Mouse (Mus musculus) hindbrain, embryonic 12.5 days (tissue): ENCODE results near the gene Myt1l. TPM values are rescaled to one million over a fixed set of nuclear protein-coding genes. Genes with fewer than 3 reads are reported as not detected.

Source experiments
- ATAC-seq: fragments of 200-750 bp; cut with Nextera tagmentation; 2 replicates; pipeline ENCODE4 v1.8.0; 2017; ENCODE audit warnings: moderate TSS enrichment; ENCODE audit not compliant: low FRiP score
- H3K27ac ChIP-seq: fragments of 300-500 bp; sonication (generic); 2 replicates; pipeline ENCODE4 v1.5.1; 2016; ENCODE audit warnings: mild to moderate bottlenecking
- H3K27me3 ChIP-seq: fragments of 300-500 bp; sonication (generic); 2 replicates; pipeline ENCODE4 v1.6.1; 2016; ENCODE audit warnings: mild to moderate bottlenecking
- H3K36me3 ChIP-seq: fragments of 300-500 bp; sonication (generic); 2 replicates; pipeline ENCODE4 v1.6.1; 2016; ENCODE audit warnings: mild to moderate bottlenecking
- H3K4me1 ChIP-seq: fragments of 300-500 bp; sonication (generic); 2 replicates; pipeline ENCODE4 v1.6.1; 2016
- H3K4me2 ChIP-seq: fragments of 300-500 bp; sonication (generic); replicated peaks from 2 replicates; pipeline ENCODE4 v1.6.1; 2016; ENCODE audit warnings: mild to moderate bottlenecking
- H3K4me3 ChIP-seq: fragments of 300-500 bp; sonication (generic); 2 replicates; pipeline ENCODE4 v1.5.1; 2016; ENCODE audit warnings: mild to moderate bottlenecking
- H3K9ac ChIP-seq: fragments of 300-500 bp; sonication (generic); 2 replicates; pipeline ENCODE4 v1.6.1; 2016; ENCODE audit warnings: mild to moderate bottlenecking, moderate library complexity
- H3K9me3 ChIP-seq: fragments of 300-500 bp; sonication (generic); replicated peaks from 2 replicates; pipeline ENCODE4 v1.6.1; 2016; ENCODE audit warnings: mild to moderate bottlenecking
- WGBS: fragments of 180-500 bp; shearing (Covaris S2); methylation state at CpG from one replicate; pipeline ENCODE4 v1.1.7; 2016; 5-methylcytosine and 5-hydroxymethylcytosine counted together
- polyA plus RNA-seq: library from polyadenylated mRNA; unstranded; fragments of >200 nt; fragmentation: Nextera tagmentation; extraction: Ambion mirVana; gene quantifications from 2 replicates; pipeline ENCODE4 v1.2.1, GENCODE M21; 2016

The Myt1l gene
- polyA plus RNA-seq, 1 experiment from 2014 or later: 58.2 TPM

- Histone ChIP-seq H3K4me2 (no peak overlapping the region), H3K4me1 (no peaks in the 10 kb centered on the region), H3K9ac (no peak overlapping the region), H3K9me3 (no peaks in the 10 kb centered on the region), H3K4me3 (no peak overlapping the region), H3K27me3 (no peaks in the 10 kb centered on the region), H3K27ac (no peak overlapping the region), H3K36me3 (0 out of 2 replicates have a peak, but pooled peaks cover 4% of the 10 kb centered on the region)
- ATAC-seq: no peak
- 81% methylated on average over 4 of the region's 4 CpGs for WGBS
Observed at GRCm38 (mm10) chr12:29904101-29904874, 376.1 kb downstream of the Myt1l start.

DNA sequence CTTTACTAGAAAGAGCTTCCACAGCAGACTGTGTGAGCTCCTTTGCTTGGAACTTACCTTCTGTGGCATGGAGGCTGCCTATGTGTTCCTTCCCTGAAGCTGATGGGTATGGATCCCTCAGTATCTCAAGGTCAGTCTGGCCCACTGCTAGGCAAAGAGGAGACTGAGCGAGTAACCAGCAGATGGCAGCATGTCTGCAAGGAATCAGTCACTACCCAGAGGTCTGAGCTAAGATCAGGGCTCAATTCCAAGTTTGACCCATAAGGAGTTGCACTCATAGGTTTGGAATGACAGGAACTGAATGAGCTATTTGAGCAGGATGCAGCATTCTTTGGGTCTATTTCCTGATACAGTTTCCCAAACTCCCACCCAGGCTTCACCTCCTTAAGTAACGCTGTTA is 378.9 kb downstream of the Myt1l start:
- ATAC-seq: no peak
- no peak overlapping the region for H3K9ac ChIP-seq
- H3K4me1 ChIP-seq: no peaks in the 10 kb centered on the region
- no peak overlapping the region for H3K4me3 ChIP-seq
- no peak overlapping the region for H3K4me2 ChIP-seq
- H3K9me3 ChIP-seq: no peaks in the 10 kb centered on the region
- H3K27ac ChIP-seq: no peak overlapping the region
- H3K27me3 ChIP-seq: no peaks in the 10 kb centered on the region
- H3K36me3 ChIP-seq: peaks cover 15% of the 10 kb centered on the region; the same call in 1 of the 2 replicates
- WGBS: 60% methylated on average over 2 of the region's 2 CpGs

DNA sequence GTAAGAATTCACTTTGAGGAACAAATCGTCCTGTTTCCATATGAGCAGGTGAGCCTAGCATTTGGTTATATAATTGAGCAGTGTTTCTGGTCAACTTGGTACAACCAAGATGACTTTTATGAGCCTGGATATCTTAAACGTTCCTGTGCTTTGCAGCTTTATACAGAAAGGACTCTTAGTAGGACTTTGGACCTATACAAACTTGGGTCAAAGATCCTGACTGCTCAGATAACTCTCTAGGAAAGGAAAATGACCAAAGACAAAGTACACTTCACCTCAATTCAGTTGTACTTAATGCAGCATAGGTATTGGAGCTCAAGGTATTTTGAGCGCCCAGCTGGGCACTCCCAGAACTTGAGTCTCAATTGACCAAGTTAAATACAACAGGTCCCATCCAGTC is 388.0 kb downstream of the Myt1l start:
- Histone ChIP-seq H3K4me1 (no peaks in the 10 kb centered on the region), H3K9me3 (no peaks in the 10 kb centered on the region), H3K27me3 (no peaks in the 10 kb centered on the region), H3K27ac (no peak overlapping the region), H3K4me3 (no peak overlapping the region), H3K9ac (no peak overlapping the region), H3K4me2 (no peak overlapping the region), H3K36me3 (peaks cover 39% of the 10 kb centered on the region)
- no peak for ATAC-seq
- WGBS: 91% methylated on average over 3 of the region's 3 CpGs

DNA sequence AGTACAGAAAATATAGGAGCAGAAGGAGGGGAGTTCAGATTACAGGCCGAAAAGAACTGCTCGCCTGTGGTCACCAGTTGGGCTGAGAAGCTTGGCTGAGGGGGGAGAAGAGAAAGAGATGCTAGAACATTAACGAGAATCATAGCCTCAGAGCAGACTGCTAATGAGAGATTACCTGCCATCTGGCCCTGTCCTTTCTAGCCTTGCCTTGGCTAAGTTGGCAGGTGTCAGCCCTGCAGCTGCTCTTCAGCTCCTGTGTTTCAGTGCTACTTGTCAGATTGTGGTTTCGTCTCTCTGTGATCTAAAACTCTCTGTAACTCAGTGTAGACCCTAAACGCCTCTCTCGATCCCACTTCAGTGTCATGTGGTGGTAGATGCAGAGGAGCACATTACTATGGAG is 388.6 kb downstream of the Myt1l start:
- ATAC-seq: no peak
- Histone ChIP-seq H3K9me3 (no peaks in the 10 kb centered on the region), H3K27ac (no peak overlapping the region), H3K4me2 (no peak overlapping the region), H3K4me1 (no peaks in the 10 kb centered on the region), H3K36me3 (peaks cover 32% of the 10 kb centered on the region), H3K9ac (no peak overlapping the region), H3K4me3 (no peak overlapping the region), H3K27me3 (no peaks in the 10 kb centered on the region)
- 91% methylated on average over 6 of the region's 6 CpGs for WGBS

- no peak overlapping the region for H3K4me3 ChIP-seq
- WGBS: 89% methylated on average over 7 of the region's 7 CpGs
- H3K27me3 ChIP-seq: no peaks in the 10 kb centered on the region
- ATAC-seq: no peak
- H3K9ac ChIP-seq: no peak overlapping the region
- no peak overlapping the region for H3K4me2 ChIP-seq
- H3K9me3 ChIP-seq: no peaks in the 10 kb centered on the region
- no peak overlapping the region for H3K27ac ChIP-seq
- peaks cover 19% of the 10 kb centered on the region for H3K36me3 ChIP-seq
- H3K4me1 ChIP-seq: no peaks in the 10 kb centered on the region
Observed at GRCm38 (mm10) chr12:29920298-29920697, 392.1 kb downstream of the Myt1l start.

DNA sequence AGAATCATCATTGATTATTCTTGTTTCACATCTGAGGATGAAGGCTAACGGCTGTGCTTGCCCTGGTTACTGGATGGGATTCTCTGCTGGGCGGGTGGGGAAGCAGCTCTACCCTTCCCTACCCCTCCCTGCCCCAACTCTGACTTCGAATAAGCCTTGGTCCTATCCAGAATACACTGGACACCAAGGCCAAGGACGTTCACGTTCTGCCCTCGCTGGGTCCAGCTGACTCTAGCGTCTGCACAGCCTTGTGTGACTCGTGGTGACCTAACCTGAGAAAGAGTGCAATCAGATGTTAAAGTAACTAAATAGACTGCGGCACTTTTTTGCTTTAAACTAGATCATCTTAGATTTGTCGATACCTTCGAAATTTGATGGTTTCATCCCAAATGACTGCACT is 393.3 kb downstream of the Myt1l start:
- no peak overlapping the region for H3K9ac ChIP-seq
- no peak overlapping the region for H3K4me2 ChIP-seq
- 87% methylated on average over 11 of the region's 11 CpGs for WGBS
- no peak for ATAC-seq
- no peaks in the 10 kb centered on the region for H3K27me3 ChIP-seq
- no peaks in the 10 kb centered on the region for H3K9me3 ChIP-seq
- H3K4me3 ChIP-seq: no peak overlapping the region
- no peak overlapping the region for H3K27ac ChIP-seq
- no peaks in the 10 kb centered on the region for H3K4me1 ChIP-seq
- peaks cover 15% of the 10 kb centered on the region; the same call in 1 of the 2 replicates for H3K36me3 ChIP-seq

DNA sequence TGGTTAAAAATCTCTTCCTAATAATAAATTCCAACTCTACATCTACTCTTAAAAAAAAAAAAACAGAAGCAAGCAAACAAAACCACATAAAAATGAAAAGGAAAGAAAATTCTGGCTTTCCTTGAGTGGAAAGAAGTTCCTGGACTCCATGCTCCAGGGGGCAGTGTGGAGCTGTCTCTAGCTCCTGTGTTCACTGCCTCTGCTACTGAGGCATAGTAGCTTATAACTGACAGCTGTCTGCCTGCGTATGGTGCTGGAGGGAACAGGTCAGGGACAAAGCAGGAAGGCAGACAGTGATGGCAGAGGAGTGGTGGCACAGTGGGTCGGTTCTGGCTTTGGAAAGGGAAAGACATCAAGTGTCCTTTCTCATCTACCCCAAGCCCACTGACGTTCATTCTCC is 398.7 kb downstream of the Myt1l start:
- Histone ChIP-seq H3K9ac (no peak overlapping the region), H3K4me3 (no peak overlapping the region), H3K36me3 (no peaks in the 10 kb centered on the region; the same call in 1 of the 2 replicates), H3K27me3 (no peaks in the 10 kb centered on the region), H3K4me2 (no peak overlapping the region), H3K27ac (no peak overlapping the region), H3K4me1 (no peaks in the 10 kb centered on the region), H3K9me3 (no peaks in the 10 kb centered on the region)
- 43% methylated on average over 3 of the region's 3 CpGs for WGBS
- no peak for ATAC-seq

DNA sequence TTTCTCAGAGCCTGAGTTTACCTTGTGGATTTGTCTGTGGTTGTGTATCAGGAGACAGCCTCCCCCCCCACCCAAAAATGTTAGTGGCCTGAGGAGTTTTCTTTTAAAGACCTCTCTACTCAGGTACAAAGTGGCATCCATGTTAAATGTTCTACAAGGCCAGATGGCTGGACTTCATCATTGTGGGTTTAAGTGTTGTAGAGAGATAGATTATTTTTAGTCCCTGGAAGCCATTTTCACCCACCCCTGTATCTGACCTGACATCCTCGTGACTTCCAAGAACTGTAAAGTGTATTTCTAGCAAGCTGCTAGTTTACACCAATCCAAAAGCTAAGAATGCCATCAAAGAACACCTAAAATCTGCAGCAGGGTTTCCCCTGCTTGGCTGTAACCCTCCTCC is 402.4 kb downstream of the Myt1l start:
- H3K27me3 ChIP-seq: no peaks in the 10 kb centered on the region
- no peak overlapping the region for H3K9ac ChIP-seq
- WGBS: 76% methylated on average over 1 of the region's 1 CpGs
- no peak overlapping the region for H3K4me2 ChIP-seq
- ATAC-seq: no peak
- no peak overlapping the region for H3K4me3 ChIP-seq
- no peaks in the 10 kb centered on the region for H3K36me3 ChIP-seq
- no peak overlapping the region for H3K27ac ChIP-seq
- H3K9me3 ChIP-seq: no peaks in the 10 kb centered on the region
- no peaks in the 10 kb centered on the region for H3K4me1 ChIP-seq

GRCm38 (mm10) chr12:29932951-29933350 is 404.8 kb downstream of the Myt1l start:
- Histone ChIP-seq H3K27me3 (no peaks in the 10 kb centered on the region), H3K4me2 (no peak overlapping the region), H3K27ac (no peak overlapping the region), H3K36me3 (no peaks in the 10 kb centered on the region), H3K9me3 (no peaks in the 10 kb centered on the region), H3K9ac (no peak overlapping the region), H3K4me3 (no peak overlapping the region), H3K4me1 (peaks cover 8% of the 10 kb centered on the region)
- WGBS: 95% methylated on average over 1 of the region's 1 CpGs
- ATAC-seq: no peak

DNA sequence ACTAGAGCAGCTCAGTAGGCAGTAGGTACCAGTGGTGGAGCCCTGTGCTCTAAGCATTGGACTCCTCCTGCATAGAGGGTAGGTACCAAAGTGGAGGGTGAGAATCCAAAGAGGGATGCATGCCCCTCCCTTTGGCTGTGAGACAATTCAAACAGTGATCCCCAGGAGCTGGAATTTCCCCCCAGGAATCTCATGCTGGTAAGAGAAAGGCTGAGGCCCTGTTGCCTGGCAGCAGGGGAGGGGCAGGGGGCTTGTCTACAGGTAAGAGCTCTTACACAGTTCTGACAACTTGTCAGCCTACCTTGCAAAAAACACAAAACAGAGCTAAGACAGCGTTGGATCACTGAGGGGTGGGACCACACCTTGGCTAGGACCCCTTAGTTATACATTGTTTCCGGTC is 405.3 kb downstream of the Myt1l start:
- Histone ChIP-seq H3K4me3 (no peak overlapping the region), H3K9me3 (no peaks in the 10 kb centered on the region), H3K27ac (no peak overlapping the region), H3K36me3 (no peaks in the 10 kb centered on the region), H3K27me3 (no peaks in the 10 kb centered on the region), H3K4me1 (peaks cover 8% of the 10 kb centered on the region), H3K4me2 (no peak overlapping the region), H3K9ac (no peak overlapping the region)
- ATAC-seq: no peak
- WGBS: 63% methylated on average over 2 of the region's 2 CpGs

- ATAC-seq: no peak
- no peaks in the 10 kb centered on the region for H3K36me3 ChIP-seq
- no peaks in the 10 kb centered on the region for H3K9me3 ChIP-seq
- no peak overlapping the region for H3K4me3 ChIP-seq
- no peak overlapping the region for H3K9ac ChIP-seq
- H3K4me1 ChIP-seq: peaks cover 12% of the 10 kb centered on the region
- WGBS: 80% methylated on average over 8 of the region's 8 CpGs
- no peak overlapping the region for H3K27ac ChIP-seq
- H3K27me3 ChIP-seq: no peaks in the 10 kb centered on the region
- H3K4me2 ChIP-seq: no peak overlapping the region
Observed at GRCm38 (mm10) chr12:29934120-29934581, 406.0 kb downstream of the Myt1l start.

DNA sequence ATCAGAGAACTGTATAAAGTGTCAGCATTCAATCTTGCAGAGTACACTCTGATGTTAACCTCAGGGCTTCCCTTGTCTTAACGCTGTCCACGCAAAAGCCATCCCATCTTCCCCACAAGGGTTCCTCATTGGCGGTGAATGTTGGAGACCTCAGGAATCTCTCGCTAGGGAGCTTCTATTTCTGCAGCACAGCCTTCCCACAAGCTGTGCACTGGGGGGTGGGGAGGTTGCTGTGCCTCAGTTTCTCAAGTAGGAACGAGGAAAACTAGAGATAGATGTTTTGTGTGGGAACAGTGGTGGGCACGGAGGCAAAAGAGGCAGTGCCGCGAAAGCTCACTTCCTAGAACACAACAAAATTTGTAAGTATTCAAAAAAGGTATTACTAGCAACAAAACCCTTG is 409.1 kb downstream of the Myt1l start, which contains the start of gene Pxdn:
Pxdn (plus strand) TSS at position 301 of the 400 bp plus-strand sequence.
- Histone ChIP-seq H3K9ac (peak within 1 kb of the TSS; percentile 96), H3K4me2 (peak within 1 kb of the TSS; percentile 76), H3K9me3 (no peaks in the 10 kb centered on the region), H3K27me3 (no peaks in the 10 kb centered on the region), H3K27ac (peak within 1 kb of the TSS; percentile 92), H3K4me1 (peaks cover 35% of the 10 kb centered on the region), H3K4me3 (peak within 1 kb of the TSS; percentile 88), H3K36me3 (0 out of 2 replicates have a peak, but pooled peaks cover 3% of the 10 kb centered on the region)
- WGBS: 21% methylated on average over 8 of the region's 8 CpGs
- ATAC-seq: no peak

DNA sequence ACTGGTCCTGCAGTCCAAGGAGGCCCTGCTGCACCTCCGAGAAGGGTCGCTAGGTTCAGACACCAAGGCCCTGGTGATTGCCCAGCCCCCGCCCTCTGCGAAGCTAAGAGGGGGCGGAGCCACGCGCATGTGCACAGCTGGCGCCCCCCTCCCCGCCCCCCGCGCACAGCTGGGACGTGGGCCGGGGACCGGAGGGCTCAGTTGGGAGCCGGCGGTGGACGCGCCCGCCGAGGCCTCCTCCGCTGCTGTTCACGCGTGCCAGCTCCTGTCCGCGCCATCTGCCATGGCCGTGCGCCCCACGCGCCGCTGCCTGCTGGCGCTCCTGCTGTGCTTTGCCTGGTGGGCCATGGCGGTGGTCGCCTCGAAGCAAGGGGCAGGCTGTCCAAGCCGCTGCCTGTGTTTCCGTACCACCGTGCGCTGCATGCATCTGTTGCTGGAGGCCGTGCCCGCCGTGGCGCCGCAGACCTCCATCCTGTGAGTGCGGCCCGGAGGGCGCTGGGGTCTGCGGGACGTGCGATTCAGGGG is 409.7 kb downstream of the Myt1l start:
- Histone ChIP-seq H3K9me3 (no peaks in the 10 kb centered on the region), H3K4me1 (peaks cover 35% of the 10 kb centered on the region), H3K27ac (peak overlapping the region; percentile 92), H3K4me3 (peak overlapping the region; percentile 88), H3K36me3 (0 out of 2 replicates have a peak, but pooled peaks cover 6% of the 10 kb centered on the region), H3K9ac (peak overlapping the region; percentile 96), H3K27me3 (no peaks in the 10 kb centered on the region), H3K4me2 (peak overlapping the region; percentile 76)
- under 1% methylated on average over 36 of the region's 49 CpGs for WGBS
- ATAC-seq: peak; percentile 90
